Mouse (Mus musculus) splenic B cell, adult 2 months (primary cell): ENCODE measurements around the gene Ptprd.
"Not testable (repeated sequence)": the region's sequence is repeated elsewhere in the genome, so short reads cannot be mapped to it uniquely, and the experiment has no call there.

Experiments used
- DNase-seq: peaks from one replicate; pipeline ENCODE4 v3.0.0-alpha.2; 2011; ENCODE audit warnings: low read depth, low spot score
- H3K27me3 ChIP-seq: 2 replicates; pipeline ENCODE4 v1.6.1; 2012; ENCODE audit warnings: mild to moderate bottlenecking, low read length, moderate library complexity, mixed read lengths; ENCODE audit not compliant: control insufficient read depth, poor library complexity, insufficient read depth, severe bottlenecking
- H3K36me3 ChIP-seq: 2 replicates; pipeline ENCODE4 v1.6.1; 2012; ENCODE audit warnings: mild to moderate bottlenecking, low read length, moderate library complexity, mixed read lengths; ENCODE audit not compliant: control insufficient read depth, poor library complexity, insufficient read depth, severe bottlenecking

Gene Ptprd

GRCm38 (mm10) chr4:78082744-78083143 is 129.0 kb downstream of the Ptprd start:
- no peak for DNase-seq
- Histone ChIP-seq H3K36me3 (no peaks in the 10 kb centered on the region), H3K27me3 (no peaks in the 10 kb centered on the region)

GRCm38 (mm10) chr4:78077499-78077898 is 134.3 kb downstream of the Ptprd start:
- no peak for DNase-seq
- no peaks in the 10 kb centered on the region for H3K36me3 ChIP-seq
- H3K27me3 ChIP-seq, result no peaks in the 10 kb centered on the region

GRCm38 (mm10) chr4:78077087-78077486 is 134.7 kb downstream of the Ptprd start:
- Histone ChIP-seq H3K27me3 (no peaks in the 10 kb centered on the region), H3K36me3 (no peaks in the 10 kb centered on the region)
- DNase-seq, result no peak

DNA sequence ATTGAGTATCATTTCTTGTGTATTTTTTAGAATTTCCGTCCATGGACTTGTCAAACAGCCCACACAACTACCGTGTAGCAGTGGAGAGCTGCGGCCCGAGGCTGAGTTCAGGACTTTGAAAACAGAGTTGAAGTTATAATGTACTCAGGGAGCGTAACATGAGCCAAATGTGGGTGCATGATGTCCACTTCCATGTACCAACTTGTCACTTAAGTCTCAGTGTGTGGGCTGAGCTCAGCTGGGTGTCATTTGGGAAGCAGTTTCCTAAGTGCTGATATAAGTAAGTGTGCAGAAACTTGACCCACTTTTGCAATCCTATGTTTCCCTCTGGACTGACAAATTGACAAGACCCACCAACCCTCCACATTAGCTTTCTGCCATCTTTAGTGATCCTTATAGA is 173.4 kb downstream of the Ptprd start:
- DNase-seq, result no peak
- H3K27me3 ChIP-seq, result no peaks in the 10 kb centered on the region
- no peaks in the 10 kb centered on the region for H3K36me3 ChIP-seq

DNA sequence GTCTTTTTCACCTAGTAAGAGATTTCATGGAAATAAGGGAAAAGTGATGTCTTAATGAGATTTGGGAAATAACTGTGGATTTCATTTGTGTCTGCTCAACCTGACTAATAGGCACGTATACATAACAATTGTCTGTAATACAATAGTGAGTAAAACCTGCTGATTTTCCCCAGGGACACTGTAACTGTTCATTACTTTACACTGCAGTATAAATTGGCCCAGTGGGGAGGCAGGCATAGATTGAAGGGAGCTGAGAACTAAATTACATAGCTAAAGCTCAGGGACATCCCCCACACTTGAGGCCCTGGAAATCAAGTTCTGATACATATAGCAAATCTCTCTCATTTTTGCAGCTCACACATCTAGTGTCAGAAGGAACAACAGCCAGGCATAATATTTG is 209.7 kb downstream of the Ptprd start:
- DNase-seq, result no peak
- Histone ChIP-seq H3K36me3 (no peaks in the 10 kb centered on the region), H3K27me3 (no peaks in the 10 kb centered on the region)

DNA sequence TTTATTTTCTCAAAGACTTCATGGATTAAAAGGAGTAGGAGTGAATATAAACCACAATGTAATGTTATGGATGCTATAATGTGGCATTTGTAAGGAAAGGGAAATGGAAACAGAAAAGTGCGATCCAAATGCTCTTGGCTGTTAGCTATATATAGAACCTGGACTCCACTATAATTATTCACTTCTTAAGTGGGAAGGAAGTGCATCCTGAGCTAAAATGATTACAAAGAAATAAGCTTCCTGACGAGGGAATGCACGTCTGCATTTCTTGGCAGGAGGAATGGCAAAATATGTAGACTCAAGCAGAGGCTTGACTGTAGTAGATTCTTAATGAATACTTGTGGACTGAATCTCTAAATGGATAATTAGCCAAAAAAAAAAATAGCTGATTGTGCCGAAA is 219.1 kb downstream of the Ptprd start:
- Histone ChIP-seq H3K27me3 (no peaks in the 10 kb centered on the region), H3K36me3 (no peaks in the 10 kb centered on the region)
- DNase-seq, result no peak

GRCm38 (mm10) chr4:77982094-77982493 is 229.7 kb downstream of the Ptprd start:
- H3K36me3 ChIP-seq, result no peaks in the 10 kb centered on the region
- no peak for DNase-seq

DNA sequence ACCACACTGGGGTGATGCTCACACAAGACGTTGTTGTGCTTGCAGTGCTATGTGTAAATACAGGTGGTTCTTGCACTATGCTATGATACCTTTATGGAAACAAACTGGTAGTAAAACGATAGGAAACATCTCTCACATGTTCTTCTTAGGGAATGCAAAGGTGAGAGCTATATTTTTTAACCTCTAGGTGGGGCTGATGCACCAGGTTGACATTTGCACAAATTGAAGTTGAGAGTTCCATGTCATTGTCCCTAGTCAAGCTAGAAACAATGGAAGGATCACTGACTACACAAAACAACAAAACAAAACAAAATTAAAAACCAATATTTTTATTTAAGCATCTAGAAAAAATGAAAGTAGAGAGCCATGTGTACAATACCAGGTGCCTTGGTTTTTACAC is 250.1 kb downstream of the Ptprd start:
- DNase-seq, result no peak
- Histone ChIP-seq H3K27me3 (no peaks in the 10 kb centered on the region), H3K36me3 (no peaks in the 10 kb centered on the region)

More at GRCm38 (mm10) chr4:77982094-77982493, 229.7 kb downstream of the Ptprd start:
- no peaks in the 10 kb centered on the region for H3K27me3 ChIP-seq

GRCm38 (mm10) chr4:77889489-77889888 is 322.3 kb downstream of the Ptprd start:
- Histone ChIP-seq H3K36me3 (no peaks in the 10 kb centered on the region), H3K27me3 (no peaks in the 10 kb centered on the region)
- DNase-seq, result no peak

GRCm38 (mm10) chr4:77880213-77880612 is 331.5 kb downstream of the Ptprd start:
- Histone ChIP-seq H3K36me3 (no peaks in the 10 kb centered on the region), H3K27me3 (no peaks in the 10 kb centered on the region)
- no peak for DNase-seq

GRCm38 (mm10) chr4:77861269-77861668 is 350.5 kb downstream of the Ptprd start:
- H3K36me3 ChIP-seq, result no peaks in the 10 kb centered on the region
- H3K27me3 ChIP-seq, result no peaks in the 10 kb centered on the region
- no peak for DNase-seq

- not testable (repeated sequence) for H3K36me3 ChIP-seq, H3K27me3 ChIP-seq, DNase-seq
Measured at GRCm38 (mm10) chr4:77797391-77797790, 414.4 kb downstream of the Ptprd start.

DNA sequence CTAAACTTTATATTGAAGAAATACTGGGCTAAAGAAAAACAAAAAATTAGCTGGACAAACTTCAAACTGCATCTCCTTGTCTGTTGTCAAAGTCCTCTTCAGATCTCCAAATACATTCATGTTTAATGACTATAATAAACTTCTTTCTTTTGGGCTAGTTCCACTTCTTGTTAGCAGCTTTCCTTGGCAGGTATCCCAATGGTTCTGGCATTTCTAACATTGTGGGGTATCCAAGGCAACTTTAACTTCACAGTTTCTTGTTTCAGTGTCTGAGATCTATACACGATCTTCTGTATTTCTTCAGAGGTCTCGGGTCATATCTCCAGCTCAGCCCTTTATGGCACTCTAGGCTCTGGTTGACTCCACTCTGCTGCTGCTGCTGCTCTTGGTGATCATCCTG is 434.5 kb downstream of the Ptprd start:
- no peaks in the 10 kb centered on the region for H3K27me3 ChIP-seq
- no peaks in the 10 kb centered on the region for H3K36me3 ChIP-seq
- DNase-seq, result no peak

GRCm38 (mm10) chr4:77763790-77764189 is 448.0 kb downstream of the Ptprd start:
- no peak for DNase-seq

DNA sequence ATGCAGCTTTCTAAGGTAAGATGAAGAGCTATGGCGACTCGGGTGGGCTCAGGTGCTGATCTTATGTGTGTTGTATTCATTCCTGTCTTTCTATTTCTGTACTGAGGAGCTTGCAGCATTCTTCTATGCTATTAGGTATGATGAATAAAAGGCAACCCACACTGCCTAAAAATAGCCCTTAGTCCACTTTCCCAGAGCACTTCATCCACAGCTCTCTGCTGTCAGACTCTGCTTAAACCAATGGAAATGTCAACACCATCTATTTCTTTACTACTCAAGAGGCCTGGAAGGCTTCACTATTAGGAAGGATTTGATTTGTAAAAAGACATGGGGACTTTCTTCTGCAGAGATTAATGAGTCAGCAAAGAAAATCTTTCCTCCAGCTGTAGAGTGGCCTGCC is 468.4 kb downstream of the Ptprd start:
- Histone ChIP-seq H3K36me3 (no peaks in the 10 kb centered on the region), H3K27me3 (no peaks in the 10 kb centered on the region)
- no peak for DNase-seq

More at GRCm38 (mm10) chr4:77763790-77764189, 448.0 kb downstream of the Ptprd start:
- Histone ChIP-seq H3K27me3 (no peaks in the 10 kb centered on the region), H3K36me3 (no peaks in the 10 kb centered on the region)

GRCm38 (mm10) chr4:77721908-77722307 is 489.9 kb downstream of the Ptprd start:
- H3K27me3 ChIP-seq, result no peaks in the 10 kb centered on the region
- DNase-seq, result no peak
- no peaks in the 10 kb centered on the region for H3K36me3 ChIP-seq
